Mouse (Mus musculus) mature B cell (primary cell): ENCODE results near the gene Got2.

Source experiments
- in situ Hi-C: fragments of 300-500 bp; cut with MboI; formaldehyde crosslinking; loops from 2 replicates; pipeline ENCODE4 v1.14.3; 2019

Gene Got2

GRCm38 (mm10) chr8:95888285-95889136 lies at the start of gene Got2:
TSS of gene Got2 (minus strand) at chr8:95888547.
- in situ Hi-C loops, result no loop called here

DNA sequence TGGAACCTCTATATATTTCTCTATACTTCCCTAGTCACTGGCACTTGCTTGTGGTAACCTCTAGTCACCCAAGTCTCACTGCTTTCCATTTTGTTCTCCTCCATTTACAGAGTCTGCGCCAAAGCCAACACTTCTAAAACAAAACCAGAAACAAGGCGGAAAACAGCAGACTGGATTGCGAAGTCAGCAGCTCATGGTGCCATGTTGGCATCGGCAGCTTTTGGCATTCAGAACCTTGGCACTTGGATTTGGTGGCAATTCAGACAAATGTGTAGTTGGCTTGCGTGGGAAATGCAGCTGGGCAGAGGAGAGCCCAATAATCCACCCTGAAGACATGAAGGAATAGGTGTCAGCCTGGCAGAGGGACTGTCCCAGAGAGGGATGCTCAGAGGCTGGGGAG lies 44.5 kb upstream of the Got2 start:
- in situ Hi-C loops, result no loop called here

DNA sequence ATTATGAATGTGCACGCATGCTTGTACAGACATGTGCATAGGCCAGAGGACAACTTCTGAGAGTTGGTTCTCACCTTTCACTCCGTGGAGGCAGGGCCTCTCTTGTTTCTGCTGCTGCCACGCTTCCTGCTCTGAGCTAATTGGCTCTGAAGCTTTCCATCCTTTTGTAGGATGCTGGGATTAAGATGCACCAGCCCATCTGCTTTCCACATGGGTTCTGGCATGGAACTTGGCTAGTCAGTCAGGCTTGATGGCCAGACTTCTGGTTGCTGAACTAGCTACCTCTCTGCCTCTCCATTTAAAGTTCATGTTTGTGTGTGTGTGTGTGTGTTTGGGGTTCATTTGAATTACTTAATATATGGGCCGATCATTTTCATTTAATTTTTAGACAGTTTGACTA lies 41.5 kb upstream of the Got2 start:
- in situ Hi-C loops, result no loop called here

- in situ Hi-C loops, result no loop called here
Measured at GRCm38 (mm10) chr8:95916106-95916505, 27.8 kb upstream of the Got2 start.

- in situ Hi-C loops, result no loop called here
Measured at GRCm38 (mm10) chr8:95914905-95915643, 26.7 kb upstream of the Got2 start.

DNA sequence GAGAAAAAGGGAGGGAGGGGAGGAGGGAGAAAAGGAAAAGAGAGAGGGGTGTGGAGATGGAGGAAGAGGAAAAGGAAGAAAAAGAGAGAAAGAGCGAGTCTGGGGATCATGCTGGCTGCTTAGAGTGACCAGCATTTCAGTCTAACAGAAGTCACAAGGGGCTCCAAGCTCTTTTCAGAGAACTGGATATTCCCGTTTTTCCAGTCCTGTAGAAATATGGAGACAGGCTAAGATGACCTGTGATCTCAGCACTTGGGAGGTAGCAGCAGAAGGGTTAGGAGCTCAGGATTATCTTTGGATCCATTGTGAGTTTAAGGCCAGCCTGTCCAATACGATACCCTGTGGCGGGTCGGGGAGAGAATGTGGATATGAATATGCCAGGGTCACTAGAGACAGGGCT lies 22.9 kb upstream of the Got2 start:
- in situ Hi-C loops, result no loop called here

DNA sequence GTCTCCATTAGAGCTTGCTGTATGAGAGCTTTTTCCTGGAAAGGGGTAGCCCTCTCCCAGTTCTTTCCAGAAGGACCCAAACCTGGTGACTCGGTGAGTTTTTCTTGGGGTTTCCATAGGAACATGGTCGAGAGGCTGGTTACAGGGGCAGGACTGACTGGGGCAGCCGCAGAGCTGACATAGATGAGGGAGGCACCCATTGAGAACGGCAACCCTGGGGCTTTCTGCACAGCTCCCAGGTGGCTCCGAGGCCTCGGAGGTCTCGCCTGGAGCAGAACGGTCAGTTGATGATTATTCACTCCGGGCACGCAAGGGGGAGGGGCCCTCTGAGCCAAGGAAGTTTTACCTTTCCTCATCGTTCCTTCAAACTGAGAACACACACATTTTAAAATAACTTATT lies 19.5 kb upstream of the Got2 start:
- in situ Hi-C loops, result no loop called here

GRCm38 (mm10) chr8:95906738-95907137 lies 18.4 kb upstream of the Got2 start:
- in situ Hi-C loops, result no loop called here

DNA sequence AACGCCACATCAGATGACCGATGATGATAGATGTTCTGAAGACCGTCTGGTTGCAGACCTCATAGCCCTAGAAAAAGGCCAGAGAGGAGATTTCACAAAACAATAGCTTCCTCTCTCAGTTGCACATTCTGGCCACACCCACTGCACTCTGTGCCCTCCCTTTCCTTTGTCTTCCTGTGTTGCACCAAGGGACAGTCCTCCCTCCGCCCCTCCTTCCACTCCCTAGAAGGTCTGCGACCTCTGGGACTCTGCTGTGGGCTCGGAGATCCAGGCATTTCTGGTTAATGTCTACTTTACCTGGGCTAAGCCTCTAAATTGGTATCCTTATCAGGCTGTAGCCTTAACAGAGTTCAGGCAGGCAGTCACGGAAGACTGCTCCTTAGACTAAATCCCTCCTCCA lies 13.5 kb upstream of the Got2 start:
- in situ Hi-C loops, result no loop called here

DNA sequence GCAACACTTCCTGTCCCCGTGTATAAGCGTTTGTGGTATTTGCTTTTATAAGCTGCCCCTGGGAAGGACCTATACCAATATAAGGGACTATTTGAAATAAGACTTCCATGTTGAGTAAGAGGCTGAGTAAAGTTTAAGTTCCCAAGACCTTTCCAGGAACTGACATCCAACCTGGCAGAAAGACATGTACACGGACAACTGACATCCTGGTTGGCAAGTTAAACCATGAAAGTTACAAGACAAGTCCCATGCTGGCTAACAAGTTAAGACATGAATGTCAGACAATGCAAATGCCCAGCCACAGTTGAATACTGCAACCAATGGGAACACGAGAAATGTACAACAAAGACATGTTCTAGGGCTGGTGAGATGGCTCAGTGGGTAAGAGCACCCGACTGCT lies 5.4 kb upstream of the Got2 start:
- in situ Hi-C loops, result no loop called here

DNA sequence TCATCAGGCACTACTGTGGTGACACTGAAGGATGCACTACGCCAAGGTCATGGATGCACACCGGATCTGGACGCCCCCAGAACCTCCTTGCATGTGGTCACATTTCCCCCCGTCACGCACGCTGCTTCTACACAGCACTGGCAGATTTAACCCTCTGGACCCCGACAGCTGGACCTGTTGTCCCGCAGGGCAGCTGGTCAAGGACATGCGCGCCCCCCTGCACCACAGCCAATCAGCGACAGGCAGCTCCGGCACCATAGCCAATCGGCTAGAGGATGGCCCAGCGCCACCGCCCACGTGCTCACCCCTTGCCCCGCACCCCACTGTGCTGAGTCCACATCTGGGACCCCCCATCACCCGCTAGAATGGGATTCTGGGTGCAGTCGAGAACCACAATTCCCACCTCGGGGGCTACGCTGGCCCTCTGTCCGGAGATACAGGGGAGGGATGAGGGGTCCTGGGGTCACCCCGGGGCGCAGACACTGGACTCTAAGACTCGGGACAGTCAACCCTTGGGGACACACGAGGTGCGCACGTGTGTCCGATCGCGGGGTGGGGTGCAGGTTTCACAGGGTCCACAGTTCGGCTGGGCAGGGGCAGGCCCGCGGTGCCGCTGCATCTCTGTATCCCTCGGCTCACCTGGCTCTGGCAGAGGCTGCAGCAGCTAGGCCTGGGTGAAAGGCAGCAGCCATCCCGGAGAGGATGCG lies 616 bp downstream of the Got2 start:
- in situ Hi-C loops, result no loop called here

- in situ Hi-C loops, result no loop called here
Measured at GRCm38 (mm10) chr8:95886647-95887577, 1.4 kb downstream of the Got2 start.

DNA sequence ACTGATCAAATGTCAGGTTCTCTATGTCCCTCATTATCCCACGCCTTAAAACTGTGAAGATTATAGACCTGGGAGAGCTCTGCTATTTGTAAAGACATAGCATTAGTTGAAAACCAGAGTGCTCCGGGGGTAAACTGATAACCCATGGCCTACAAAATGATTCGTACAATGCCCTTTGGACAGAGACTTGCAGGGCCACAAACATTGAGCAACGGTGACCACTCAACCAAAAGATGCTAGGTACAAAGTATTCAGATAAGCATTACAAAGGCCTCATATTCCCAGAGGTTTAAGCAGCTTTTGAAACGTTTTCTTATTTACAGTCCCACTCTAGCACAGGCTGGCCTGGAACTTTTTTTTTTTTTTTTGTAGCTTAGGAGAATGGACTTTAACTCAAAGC lies 2.4 kb downstream of the Got2 start:
- in situ Hi-C loops, result no loop called here

DNA sequence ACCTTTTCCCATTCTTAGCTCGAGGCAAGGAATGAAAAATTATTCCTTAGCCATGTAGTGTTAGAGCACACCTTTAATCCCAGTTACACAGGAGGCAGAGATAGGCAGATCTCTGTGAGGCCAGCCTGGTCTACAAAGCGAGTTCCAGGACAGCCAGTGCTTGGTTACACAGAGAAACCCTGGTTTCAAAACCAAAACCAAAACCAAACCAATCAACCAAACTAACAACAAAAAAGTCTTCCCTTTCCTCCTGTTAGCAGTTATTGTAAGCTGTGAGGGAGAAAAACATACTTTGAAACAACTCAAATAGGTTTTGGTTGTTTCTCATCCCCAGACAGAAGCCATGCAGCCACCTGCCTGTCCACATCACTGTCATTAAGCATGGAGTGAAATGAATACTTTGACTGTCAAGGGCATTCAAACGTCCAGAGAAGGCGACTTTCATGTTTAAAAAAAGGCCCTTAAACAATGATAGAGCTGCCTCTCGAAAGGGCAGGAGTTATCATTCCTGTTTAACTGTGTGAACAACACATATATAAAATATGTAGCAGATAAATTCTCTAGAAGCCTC lies 3.0 kb downstream of the Got2 start:
- in situ Hi-C loops, result no loop called here

DNA sequence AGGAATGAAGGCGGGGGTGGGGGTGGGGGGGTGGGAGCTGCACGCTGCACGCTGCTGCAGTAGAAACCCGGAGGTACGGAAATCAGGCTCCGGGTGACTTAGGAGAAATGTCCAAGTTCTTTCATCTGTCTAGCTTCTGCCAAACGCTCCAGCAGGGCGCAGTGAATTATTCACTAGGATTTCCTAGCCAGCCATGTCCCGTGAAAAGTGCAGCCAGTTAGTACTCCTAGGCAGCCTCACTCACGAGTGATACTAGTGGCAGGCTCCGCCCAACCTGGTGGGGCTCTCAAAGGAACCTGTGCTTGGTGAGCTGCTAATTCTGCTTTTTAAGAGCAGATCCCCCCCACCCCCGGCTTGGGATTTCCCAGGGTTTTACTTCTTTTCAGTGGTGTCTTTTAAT lies 3.9 kb downstream of the Got2 start:
- in situ Hi-C loops, result no loop called here

DNA sequence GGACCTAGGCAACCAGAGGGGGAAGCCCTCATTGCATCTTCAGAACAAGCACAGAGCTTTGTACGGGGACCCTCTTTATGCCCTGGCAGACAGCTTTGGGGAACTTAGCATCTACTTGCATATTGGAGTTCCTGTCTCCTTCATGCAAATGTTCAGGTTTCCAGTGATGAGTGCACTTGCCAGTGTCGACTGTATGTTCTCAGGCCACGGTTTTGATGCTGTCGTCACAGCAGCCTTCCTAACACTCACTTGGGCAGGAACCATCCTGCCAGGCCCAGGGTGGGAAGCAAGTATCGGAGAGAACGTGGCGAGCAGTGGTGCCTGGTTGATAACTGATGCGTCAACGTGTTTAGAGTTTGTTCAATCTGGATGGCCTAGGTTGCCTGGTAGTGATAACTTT lies 6.2 kb downstream of the Got2 start:
- in situ Hi-C loops, result no loop called here

GRCm38 (mm10) chr8:95881576-95881975 lies 6.8 kb downstream of the Got2 start:
- in situ Hi-C loops, result no loop called here

DNA sequence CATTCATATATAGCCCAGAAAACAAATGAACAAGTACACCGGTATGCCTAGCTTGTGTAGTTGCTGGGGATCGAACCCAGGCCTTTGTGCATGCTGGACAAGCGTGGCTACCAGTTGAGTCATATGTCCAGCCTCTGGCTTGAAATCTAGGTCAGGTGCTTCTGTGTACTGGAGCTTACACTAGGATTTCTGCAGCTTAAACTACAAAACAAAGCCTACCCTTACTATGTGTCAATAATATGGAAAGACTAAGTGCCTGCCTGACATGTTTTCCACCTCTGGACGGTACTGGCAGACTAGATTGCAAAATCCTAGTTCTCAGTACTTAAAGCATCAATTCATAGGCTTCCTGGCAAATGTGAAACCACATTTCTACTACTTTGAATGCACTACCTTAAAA lies 8.5 kb downstream of the Got2 start:
- in situ Hi-C loops, result no loop called here

DNA sequence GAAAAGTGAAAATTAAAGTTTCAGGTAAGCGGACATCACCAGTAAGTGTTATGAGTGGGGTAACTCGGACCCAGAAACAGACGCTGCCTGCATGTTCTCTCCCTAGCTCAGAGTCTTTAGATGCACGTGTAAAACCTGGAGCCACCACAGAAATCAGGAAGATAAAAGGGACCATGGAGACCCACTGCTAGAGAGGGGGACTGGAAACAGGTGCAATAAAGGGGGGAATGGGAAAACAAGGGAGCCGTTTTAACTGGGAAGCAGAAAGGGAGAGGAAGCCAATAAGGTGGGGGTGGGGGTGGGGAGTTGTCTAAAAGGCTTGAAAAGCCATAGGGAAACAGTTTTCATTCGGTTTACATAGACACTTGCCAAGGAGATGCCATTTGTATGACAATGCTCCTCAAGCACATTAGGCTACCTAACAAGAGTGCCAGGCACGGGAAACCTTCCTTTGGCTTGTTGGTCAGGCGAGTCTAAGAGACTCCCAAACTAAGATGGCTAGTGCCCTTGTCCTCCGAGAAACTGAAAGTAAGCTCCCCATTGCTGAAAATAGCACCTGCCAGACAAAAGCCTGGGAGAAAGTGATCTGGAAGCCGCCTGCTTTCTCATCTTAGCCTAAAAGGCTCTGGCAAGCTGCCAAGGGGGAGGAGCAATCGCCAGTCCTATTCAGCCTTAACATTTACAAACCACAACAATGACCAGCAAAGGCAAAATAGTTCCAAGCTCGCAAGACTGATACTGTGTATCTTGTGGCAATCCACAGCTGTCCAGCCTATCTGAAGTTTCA lies 10.0 kb downstream of the Got2 start:
- in situ Hi-C loops, result no loop called here

GRCm38 (mm10) chr8:95875270-95875669 lies 13.1 kb downstream of the Got2 start:
- in situ Hi-C loops, result no loop called here
